Mouse (Mus musculus) c-Kit-positive CD71-positive TER-119-positive erythroid progenitor cells, embryonic 14.5 days (primary cell): ENCODE data around the gene Vmn1r87.
"Not testable (repeated sequence)": the region's sequence is repeated elsewhere in the genome, so short reads cannot be mapped to it uniquely, and the experiment has no call there.

ENCODE experiments used
- DNase-seq: peaks from one replicate; pipeline ENCODE4 v3.0.0-alpha.2; 2013; ENCODE audit warnings: low spot score

Gene Vmn1r87

DNA sequence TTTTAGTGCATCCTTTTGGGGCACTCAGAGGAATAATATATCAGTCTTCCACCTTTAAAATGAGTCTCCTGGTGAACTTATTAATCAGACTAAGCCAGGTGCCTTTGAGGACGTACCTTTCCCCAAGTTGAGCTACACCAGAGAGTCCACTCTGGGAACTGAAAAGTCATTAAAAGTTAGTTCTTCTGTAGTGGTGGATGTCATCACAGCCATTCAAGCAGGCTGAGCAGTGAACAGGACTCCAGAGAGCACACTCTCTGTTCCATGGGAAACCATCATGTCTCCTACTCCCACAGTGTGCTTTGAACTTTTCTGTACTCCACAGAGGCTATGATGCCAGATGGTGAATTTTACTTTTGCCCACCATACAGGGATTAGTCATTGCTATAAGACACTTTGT, at the start of gene Vmn1r87:
Gene Vmn1r87, minus strand, starts transcription at position 101 of the 400 bp plus-strand sequence.
- DNase-seq, result no peak

DNA sequence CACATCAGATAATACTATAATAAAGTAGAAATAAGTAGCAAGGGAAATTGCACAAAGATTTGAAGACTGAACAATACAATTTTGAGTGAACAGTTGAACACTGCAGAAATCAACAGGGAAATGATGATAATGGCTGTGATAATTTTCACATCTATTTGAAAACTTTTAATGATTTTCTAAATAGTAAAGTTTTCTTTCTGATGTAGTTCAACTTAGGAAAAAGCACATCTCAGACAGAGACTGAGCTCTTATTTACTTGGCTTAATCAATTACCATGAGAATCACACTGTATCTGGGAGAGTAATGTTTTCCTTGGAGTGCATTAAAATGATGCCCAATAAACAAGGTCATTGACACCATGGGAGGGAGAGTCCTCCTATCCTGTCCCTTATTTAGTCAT, 19.3 kb upstream of the Vmn1r87 start, which contains the start of gene Vmn1r88:
Gene Vmn1r88, plus strand, starts transcription at position 301 of the 400 bp plus-strand sequence.
- no peak for DNase-seq

- DNase-seq, result no peak
Measured at GRCm38 (mm10) chr7:13137340-13137739, 2.6 kb downstream of the Vmn1r87 start.

- DNase-seq, result no peak
Measured at GRCm38 (mm10) chr7:13131856-13132255, 8.1 kb downstream of the Vmn1r87 start.

DNA sequence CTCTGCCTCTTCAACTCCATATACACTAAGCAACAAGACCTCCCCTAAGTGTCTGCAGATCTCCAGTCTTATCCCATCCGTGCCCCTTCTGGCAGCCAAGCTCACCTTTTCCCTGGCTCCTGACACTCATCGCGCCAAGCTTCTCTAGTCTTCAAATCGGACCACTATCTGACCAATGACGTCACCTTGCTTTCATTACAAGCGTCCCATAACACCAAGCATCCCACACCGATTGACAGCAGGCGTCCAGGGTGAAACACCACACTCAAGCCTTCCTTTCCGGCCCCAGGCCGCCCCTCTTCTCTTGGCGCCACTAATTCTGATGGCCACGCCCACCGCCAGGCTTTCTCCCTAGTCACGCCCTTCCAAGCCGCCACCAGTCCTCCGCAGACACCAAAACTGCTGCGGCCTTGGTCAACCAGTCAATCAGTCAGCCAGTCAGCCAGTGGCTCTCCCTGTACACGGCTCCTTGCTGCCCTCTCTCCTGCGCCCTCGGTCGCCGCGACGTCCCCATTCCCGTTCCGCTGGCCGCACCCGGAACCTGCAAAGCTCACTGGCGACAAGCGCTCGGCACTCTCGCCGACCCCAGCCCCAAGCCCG, 16.3 kb downstream of the Vmn1r87 start:
- not testable (repeated sequence) for DNase-seq

DNA sequence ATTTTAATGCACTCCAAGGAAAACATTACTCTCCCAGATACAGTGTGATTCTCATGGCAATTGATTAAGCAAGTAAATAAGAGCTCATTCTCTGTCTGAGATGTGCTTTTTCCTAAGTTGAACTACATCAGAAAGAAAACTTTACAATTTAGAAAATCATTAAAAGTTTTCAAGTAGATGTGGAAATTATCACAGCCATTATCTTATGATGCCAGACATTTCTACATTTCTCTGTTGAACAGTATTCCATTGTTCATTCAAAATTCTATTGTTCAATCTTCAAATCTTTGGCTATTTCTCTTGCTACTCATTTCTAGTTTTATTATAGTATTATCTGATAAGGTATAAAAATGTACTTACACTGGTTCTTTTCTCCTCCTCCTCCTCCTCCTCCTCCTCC, 20.1 kb downstream of the Vmn1r87 start, which contains the start of gene Vmn1r86:
Gene Vmn1r86, minus strand, starts transcription at position 101 of the 400 bp plus-strand sequence.
- no peak for DNase-seq

- DNase-seq, result no peak
Measured at GRCm38 (mm10) chr7:13095073-13095472, 44.9 kb downstream of the Vmn1r87 start, which contains the start of gene Vmn1r85. TSS of gene Vmn1r85 (minus strand) at chr7:13095173.
